Mouse (Mus musculus) limb, embryonic 10.5 days (tissue): ENCODE data around the gene Rps6ka5. TPM values are rescaled to one million over a fixed set of nuclear protein-coding genes. Genes with fewer than 3 reads are reported as not detected.
A peak's percentile ranks its signal among the peaks of the same experiment; 100 is the strongest.

ENCODE experiments used
- DNase-seq: peaks from one replicate; pipeline ENCODE4 v3.0.0-alpha.2; 2017; ENCODE audit warnings: low spot score
- H3K27ac ChIP-seq: fragments of 300-500 bp; sonication (generic); 2 replicates; pipeline ENCODE4 v1.5.1; 2016; ENCODE audit warnings: mild to moderate bottlenecking
- H3K27me3 ChIP-seq: fragments of 300-500 bp; sonication (generic); 2 replicates; pipeline ENCODE4 v1.6.1; 2016; ENCODE audit warnings: low read depth, mild to moderate bottlenecking; ENCODE audit not compliant: poor library complexity, severe bottlenecking
- H3K36me3 ChIP-seq: fragments of 300-500 bp; sonication (generic); 2 replicates; pipeline ENCODE4 v1.6.1; 2016; ENCODE audit warnings: mild to moderate bottlenecking, moderate library complexity
- H3K4me1 ChIP-seq: fragments of 300-500 bp; sonication (generic); 2 replicates; pipeline ENCODE4 v1.6.1; 2016
- H3K4me3 ChIP-seq: fragments of 300-500 bp; sonication (generic); 2 replicates; pipeline ENCODE4 v1.5.1; 2016; ENCODE audit warnings: mild to moderate bottlenecking, moderate library complexity
- H3K9me3 ChIP-seq: fragments of 300-500 bp; sonication (generic); replicated peaks from 2 replicates; pipeline ENCODE4 v1.6.1; 2016; ENCODE audit warnings: mild to moderate bottlenecking
- WGBS: fragments of 180-500 bp; shearing (Covaris S2); methylation state at CpG from one replicate; pipeline ENCODE4 v1.1.7; 2016; 5-methylcytosine and 5-hydroxymethylcytosine counted together
- polyA plus RNA-seq: library from polyadenylated mRNA; unstranded; fragments of >200 nt; fragmentation: Nextera tagmentation; extraction: Ambion mirVana; gene quantifications from 2 replicates; pipeline ENCODE4 v1.2.1, GENCODE M21; 2016

Gene Rps6ka5
- polyA plus RNA-seq, 1 experiment from 2014 or later = 4.3 TPM

- H3K9me3 ChIP-seq = no peaks in the 10 kb centered on the region
- DNase-seq = no peak
- no peak overlapping the region for H3K4me3 ChIP-seq
- WGBS = 92% methylated on average over 4 of the region's 4 CpGs
- no peaks in the 10 kb centered on the region for H3K36me3 ChIP-seq
- H3K27ac ChIP-seq = no peak overlapping the region
- peaks cover 2% of the 10 kb centered on the region for H3K4me1 ChIP-seq
- no peaks in the 10 kb centered on the region for H3K27me3 ChIP-seq
Observed at GRCm38 (mm10) chr12:100544194-100544567, 182.6 kb downstream of the Rps6ka5 start.

- Histone ChIP-seq H3K4me3 (no peak overlapping the region), H3K27me3 (no peaks in the 10 kb centered on the region), H3K9me3 (no peaks in the 10 kb centered on the region), H3K36me3 (no peaks in the 10 kb centered on the region), H3K27ac (no peak overlapping the region), H3K4me1 (peaks cover 4% of the 10 kb centered on the region)
- WGBS = 87% methylated on average over 6 of the region's 6 CpGs
- DNase-seq = no peak
Observed at GRCm38 (mm10) chr12:100543437-100544193, 183.2 kb downstream of the Rps6ka5 start.

- WGBS = 88% methylated on average over 6 of the region's 6 CpGs
- no peak overlapping the region for H3K4me3 ChIP-seq
- no peak overlapping the region for H3K27ac ChIP-seq
- no peaks in the 10 kb centered on the region for H3K27me3 ChIP-seq
- DNase-seq = no peak
- H3K4me1 ChIP-seq = peaks cover 4% of the 10 kb centered on the region
- H3K9me3 ChIP-seq = no peaks in the 10 kb centered on the region
- no peaks in the 10 kb centered on the region for H3K36me3 ChIP-seq
Observed at GRCm38 (mm10) chr12:100542494-100542893, 184.3 kb downstream of the Rps6ka5 start.

GRCm38 (mm10) chr12:100542076-100542475 lies 184.7 kb downstream of the Rps6ka5 start:
- Histone ChIP-seq H3K36me3 (no peaks in the 10 kb centered on the region), H3K27me3 (no peaks in the 10 kb centered on the region), H3K27ac (no peak overlapping the region), H3K4me3 (no peak overlapping the region), H3K9me3 (no peaks in the 10 kb centered on the region), H3K4me1 (peaks cover 4% of the 10 kb centered on the region)
- no peak for DNase-seq
- WGBS = 47% methylated on average over 3 of the region's 3 CpGs

- no peaks in the 10 kb centered on the region for H3K36me3 ChIP-seq
- no peak overlapping the region for H3K27ac ChIP-seq
- WGBS = 49% methylated on average over 9 of the region's 9 CpGs
- H3K27me3 ChIP-seq = no peaks in the 10 kb centered on the region
- no peak for DNase-seq
- no peaks in the 10 kb centered on the region for H3K9me3 ChIP-seq
- H3K4me1 ChIP-seq = peaks cover 4% of the 10 kb centered on the region
- H3K4me3 ChIP-seq = no peak overlapping the region
Observed at GRCm38 (mm10) chr12:100539158-100539714, 187.5 kb downstream of the Rps6ka5 start.

GRCm38 (mm10) chr12:100538445-100539157 lies 188.2 kb downstream of the Rps6ka5 start:
- Histone ChIP-seq H3K27me3 (no peaks in the 10 kb centered on the region), H3K4me1 (peaks cover 4% of the 10 kb centered on the region), H3K27ac (no peak overlapping the region), H3K4me3 (no peak overlapping the region), H3K36me3 (no peaks in the 10 kb centered on the region), H3K9me3 (no peaks in the 10 kb centered on the region)
- no peak for DNase-seq
- WGBS = 77% methylated on average over 7 of the region's 7 CpGs

- H3K36me3 ChIP-seq = no peaks in the 10 kb centered on the region
- no peak overlapping the region for H3K27ac ChIP-seq
- 67% methylated on average over 11 of the region's 11 CpGs for WGBS
- no peak overlapping the region for H3K4me3 ChIP-seq
- no peaks in the 10 kb centered on the region for H3K9me3 ChIP-seq
- no peak for DNase-seq
- H3K4me1 ChIP-seq = peaks cover 4% of the 10 kb centered on the region
- H3K27me3 ChIP-seq = no peaks in the 10 kb centered on the region
Observed at GRCm38 (mm10) chr12:100537091-100537490, 189.7 kb downstream of the Rps6ka5 start.

- 76% methylated on average over 12 of the region's 12 CpGs for WGBS
- no peak for DNase-seq
- no peaks in the 10 kb centered on the region for H3K36me3 ChIP-seq
- H3K4me1 ChIP-seq = peaks cover 15% of the 10 kb centered on the region
- no peak overlapping the region for H3K27ac ChIP-seq
- H3K4me3 ChIP-seq = no peak overlapping the region
- H3K27me3 ChIP-seq = no peaks in the 10 kb centered on the region
- no peaks in the 10 kb centered on the region for H3K9me3 ChIP-seq
Observed at GRCm38 (mm10) chr12:100535028-100535427, 191.8 kb downstream of the Rps6ka5 start.

- Histone ChIP-seq H3K36me3 (no peaks in the 10 kb centered on the region), H3K4me1 (peaks cover 21% of the 10 kb centered on the region), H3K27ac (0 out of 2 replicates have a peak overlapping the region, but pooled peaks have one; percentile 61), H3K4me3 (no peak overlapping the region), H3K9me3 (no peaks in the 10 kb centered on the region), H3K27me3 (no peaks in the 10 kb centered on the region)
- WGBS = 76% methylated on average over 3 of the region's 3 CpGs
- no peak for DNase-seq
Observed at GRCm38 (mm10) chr12:100534028-100534427, 192.8 kb downstream of the Rps6ka5 start.

GRCm38 (mm10) chr12:100533209-100533608 lies 193.6 kb downstream of the Rps6ka5 start:
- no peaks in the 10 kb centered on the region for H3K9me3 ChIP-seq
- no peak overlapping the region for H3K4me3 ChIP-seq
- peaks cover 30% of the 10 kb centered on the region for H3K4me1 ChIP-seq
- H3K27me3 ChIP-seq = no peaks in the 10 kb centered on the region
- H3K27ac ChIP-seq = no peak overlapping the region
- H3K36me3 ChIP-seq = no peaks in the 10 kb centered on the region
- no peak for DNase-seq
- WGBS = 82% methylated on average over 4 of the region's 4 CpGs

- H3K4me3 ChIP-seq = no peak overlapping the region
- H3K9me3 ChIP-seq = no peaks in the 10 kb centered on the region
- DNase-seq = no peak
- H3K27ac ChIP-seq = no peak overlapping the region
- no peaks in the 10 kb centered on the region for H3K27me3 ChIP-seq
- WGBS = 82% methylated on average over 1 of the region's 1 CpGs
- peaks cover 41% of the 10 kb centered on the region for H3K4me1 ChIP-seq
- H3K36me3 ChIP-seq = no peaks in the 10 kb centered on the region
Observed at GRCm38 (mm10) chr12:100531740-100532139, 195.0 kb downstream of the Rps6ka5 start.

- Histone ChIP-seq H3K9me3 (no peaks in the 10 kb centered on the region), H3K36me3 (no peaks in the 10 kb centered on the region), H3K4me3 (no peak overlapping the region), H3K27me3 (no peaks in the 10 kb centered on the region), H3K27ac (no peak overlapping the region), H3K4me1 (peaks cover 41% of the 10 kb centered on the region)
- no peak for DNase-seq
- 85% methylated on average over 5 of the region's 5 CpGs for WGBS
Observed at GRCm38 (mm10) chr12:100530871-100531270, 195.9 kb downstream of the Rps6ka5 start.

- 78% methylated on average over 5 of the region's 5 CpGs for WGBS
- peaks cover 41% of the 10 kb centered on the region for H3K4me1 ChIP-seq
- H3K27me3 ChIP-seq = no peaks in the 10 kb centered on the region
- peak overlapping the region; percentile 33; the same call in 1 of the 2 replicates for H3K27ac ChIP-seq
- H3K9me3 ChIP-seq = no peaks in the 10 kb centered on the region
- DNase-seq = peak; percentile 21
- no peak overlapping the region for H3K4me3 ChIP-seq
- no peaks in the 10 kb centered on the region for H3K36me3 ChIP-seq
Observed at GRCm38 (mm10) chr12:100529651-100530050, 197.1 kb downstream of the Rps6ka5 start.
